Comparison of ENCODE assay signal across 9 mouse cellular contexts in genomic region chr2:174601938-174602685, GRCm38 (mm10). TPM values are rescaled to one million over a fixed set of nuclear protein-coding genes. Genes with fewer than 3 reads are reported as not detected.
A peak's percentile ranks its signal among the peaks of the same experiment; 100 is the strongest.
DNase-seq lines count a peak whose midpoint lies in the region; ATAC-seq and TF ChIP-seq lines count a peak whose summit lies in the region.
"Had no signal": no experiment of that assay in that cellular context is flagged by ENCODE, and none has a peak within 500 bp of the region (broad histone marks: within the 10 kb centered on the region; RNA-seq: fewer than 3 reads in every experiment).

No protein-coding gene starts in this region.

- no peaks in the 10 kb centered on the region for H3K36me3 ChIP-seq in kidney, embryonic 15.5 days
- H3K36me3 ChIP-seq in heart, embryonic 15.5 days = no peaks in the 10 kb centered on the region
- no peaks in the 10 kb centered on the region for H3K36me3 ChIP-seq in thymus, adult 2 months (ENCODE audit: control insufficient read depth, insufficient read depth, low read length)
- H3K36me3 ChIP-seq: midbrain, embryonic 12.5 days had no signal

- peak; percentile 33; the same call in 1 of the 2 replicates for ATAC-seq in kidney, embryonic 15.5 days (replicated peaks; ENCODE audit: low FRiP score)
- peak; percentile 72 for ATAC-seq in heart, embryonic 15.5 days (replicated peaks; ENCODE audit: insufficient number of reproducible peaks, insufficient read depth, low FRiP score, low read depth)
- no peak for ATAC-seq in erythroid progenitor cell, adult 5-6 weeks (replicated peaks; ENCODE audit: low FRiP score, poor library complexity, severe bottlenecking)

- 0 out of 2 replicates have a peak, but pooled peaks have one; percentile 23 for TF ChIP-seq POLR2A in thymus, adult 2 months (IDR thresholded peaks at IDR 0.05; ENCODE audit: control insufficient read depth, extremely low read depth, insufficient read depth, low read length, poor library complexity)

- H3K4me1 ChIP-seq in kidney, embryonic 15.5 days = 0 out of 2 replicates have a peak, but pooled peaks cover 2% of the 10 kb centered on the region
- peaks cover 21% of the 10 kb centered on the region for H3K4me1 ChIP-seq in heart, embryonic 15.5 days (replicated peaks)
- H3K4me1 ChIP-seq in thymus, adult 2 months (replicated peaks; ENCODE audit: control insufficient read depth, insufficient read depth, low read length) = peaks cover 41% of the 10 kb centered on the region

- DNase-seq in kidney, postnatal 14 days = no peak
- peak; percentile 16 for DNase-seq in lung, postnatal 10 days
- DNase-seq in thymus, adult 2 months = peak; percentile 74
- DNase-seq in right cerebral cortex, adult 18-20 months = no peak
- DNase-seq in frontal cortex, adult 2 months (ENCODE audit: extremely low spot score in 1 of 2, low spot score in 1 of 2) = no peak

- H3K9ac ChIP-seq in kidney, embryonic 15.5 days = no peak overlapping the region
- H3K9ac ChIP-seq in heart, embryonic 15.5 days = no peak overlapping the region
- H3K9ac ChIP-seq: midbrain, embryonic 12.5 days had no signal

- TF ChIP-seq CTCF in thymus, adult 2 months (IDR thresholded peaks at IDR 0.05; ENCODE audit: borderline replicate concordance, control insufficient read depth, extremely low read depth, insufficient read depth, low read length, poor library complexity) = no peak

- no peak overlapping the region for H3K4me3 ChIP-seq in kidney, embryonic 15.5 days (replicated peaks)
- no peak overlapping the region for H3K4me3 ChIP-seq in heart, embryonic 15.5 days
- H3K4me3 ChIP-seq in thymus, adult 2 months (ENCODE audit: control insufficient read depth, insufficient read depth, low read length) = no peak overlapping the region
- H3K4me3 ChIP-seq: midbrain, embryonic 12.5 days had no signal

- no peaks in the 10 kb centered on the region for H3K9me3 ChIP-seq in kidney, embryonic 15.5 days (replicated peaks)
- H3K9me3 ChIP-seq in heart, embryonic 15.5 days (replicated peaks) = no peaks in the 10 kb centered on the region
- H3K9me3 ChIP-seq: midbrain, embryonic 12.5 days had no signal

- no peaks in the 10 kb centered on the region for H3K27me3 ChIP-seq in kidney, embryonic 15.5 days
- no peaks in the 10 kb centered on the region for H3K27me3 ChIP-seq in heart, embryonic 15.5 days
- H3K27me3 ChIP-seq in thymus, adult 2 months (ENCODE audit: control insufficient read depth, insufficient read depth, low read length) = no peaks in the 10 kb centered on the region
- H3K27me3 ChIP-seq: midbrain, embryonic 12.5 days had no signal

- 75% methylated on average over 9 of the region's 9 CpGs for WGBS in kidney, embryonic 15.5 days
- WGBS in heart, embryonic 15.5 days = 29% methylated on average over 9 of the region's 9 CpGs
- 12% methylated on average over 9 of the region's 9 CpGs for WGBS in thymus, adult 2 months

- H3K4me2 ChIP-seq in kidney, embryonic 15.5 days = no peak overlapping the region
- no peak overlapping the region for H3K4me2 ChIP-seq in heart, embryonic 15.5 days
- H3K4me2 ChIP-seq: midbrain, embryonic 12.5 days had no signal

- H3K27ac ChIP-seq in kidney, embryonic 15.5 days = peak overlapping the region; percentile 51
- peak overlapping the region; percentile 71 for H3K27ac ChIP-seq in heart, embryonic 15.5 days
- peak overlapping the region; percentile 90 for H3K27ac ChIP-seq in thymus, adult 2 months (ENCODE audit: control insufficient read depth, insufficient read depth, low read length)
- H3K27ac ChIP-seq: midbrain, embryonic 12.5 days had no signal

RNA-seq across cellular contexts. Expression of gene Zfp831, which starts 41.2 kb away (rescaled TPM):
- polyA plus RNA-seq in kidney, embryonic 15.5 days (2015; fragmentation: Nextera tagmentation; extraction: Ambion mirVana) = not detected in 2 replicates
- 0.01 TPM in 1 of 2 replicates, not detected in the other for polyA plus RNA-seq in heart, embryonic 15.5 days (2015; fragmentation: Nextera tagmentation; extraction: Ambion mirVana)
- polyA plus RNA-seq in thymus, adult 2 months (2012; rRNA removed) = 3.1 TPM in 2 replicates
- total RNA-seq in erythroid progenitor cell, adult 5-6 weeks (2015; ENCODE audit: low replicate concordance) = 0.84 and 1.4 TPM in 2 replicates
- total RNA-seq in erythroid progenitor cell, adult 5-6 weeks (2017; ENCODE audit: low replicate concordance) = 1.0 and 1.2 TPM in 2 replicates
- 6.2 and 7.0 TPM in 2 replicates for polyA plus RNA-seq in frontal cortex, adult 2 months (2012; rRNA removed)

Comparison
In these comparisons a context has a peak if more than half of its experiments do, and no peak if none do; other contexts are left out.
1. DNase-seq: peak in lung, postnatal 10 days (single experiment) and thymus, adult 2 months (single experiment); none in kidney, postnatal 14 days (single experiment), right cerebral cortex, adult 18-20 months (single experiment) and frontal cortex, adult 2 months (0 of 2).
2. Peak in every context shown above with its lines, with median percentiles within 50 percentile points of each other: H3K27ac ChIP-seq.